Mouse (Mus musculus) cortical plate, adult 2 months (tissue): ENCODE measurements at regions not wholly inside any gene's neighbourhood (a gene's known extent, or its start where the extent isn't known, plus 50 kb on each side); places are given as distances from the start of the nearest gene placed in this dataset.

Experiments used
- H3K27ac ChIP-seq: fragments of 200-500 bp; 2 replicates; pipeline ENCODE4 v1.5.1; 2012; ENCODE audit warnings: low read length, control low read depth, inconsistent platforms; ENCODE audit not compliant: insufficient read depth
- H3K4me1 ChIP-seq: fragments of 200-500 bp; 2 replicates; pipeline ENCODE4 v1.6.1; 2011; ENCODE audit warnings: low read length; ENCODE audit not compliant: control insufficient read depth, insufficient read depth
- H3K4me3 ChIP-seq: fragments of 200-500 bp; 2 replicates; pipeline ENCODE4 v1.5.1; 2011; ENCODE audit warnings: mild to moderate bottlenecking, low read length, control low read depth; ENCODE audit not compliant: insufficient read depth
- CTCF ChIP-seq: fragments of 200-500 bp; IDR thresholded peaks from 2 replicates; pipeline ENCODE4 v1.5.1; 2011; ENCODE audit warnings: mild to moderate bottlenecking, control low read depth, low read length; ENCODE audit not compliant: insufficient read depth; ENCODE audit errors: extremely low read depth
- POLR2A ChIP-seq: fragments of 200-500 bp; IDR thresholded peaks from 2 replicates; pipeline ENCODE4 v1.6.1; 2011; ENCODE audit warnings: mild to moderate bottlenecking, low read length, control low read depth; ENCODE audit not compliant: insufficient read depth; ENCODE audit errors: extremely low read depth

- Histone ChIP-seq H3K4me3 (no peak overlapping the region), H3K27ac (no peak overlapping the region), H3K4me1 (no peaks in the 10 kb centered on the region)
- TF ChIP-seq CTCF: no peak
- no peak for TF ChIP-seq POLR2A
Observed at GRCm38 (mm10) chr6:103377277-103377676, 133.1 kb upstream of the Chl1 start.

DNA sequence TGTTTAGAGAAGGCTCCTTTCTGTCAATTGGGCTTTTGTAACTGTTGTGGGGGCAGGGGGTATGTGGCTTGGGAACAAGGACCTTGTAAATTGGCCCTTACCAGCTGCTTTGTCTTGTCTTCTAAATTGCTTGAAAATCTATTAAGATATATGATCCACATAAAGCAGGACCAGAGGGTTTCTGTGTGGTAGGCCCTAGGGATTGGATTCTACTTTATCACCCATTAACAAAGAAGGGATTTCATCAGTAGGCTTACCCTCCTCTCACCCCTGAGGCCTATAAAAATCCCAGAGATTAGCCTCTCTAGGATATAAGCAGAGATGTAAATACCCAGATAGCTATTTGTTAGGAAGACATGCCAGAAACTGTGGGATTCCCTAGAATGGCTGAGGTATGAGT, 132.3 kb upstream of the Chl1 start:
- TF ChIP-seq CTCF: no peak
- TF ChIP-seq POLR2A: no peak
- H3K27ac ChIP-seq: no peak overlapping the region

DNA sequence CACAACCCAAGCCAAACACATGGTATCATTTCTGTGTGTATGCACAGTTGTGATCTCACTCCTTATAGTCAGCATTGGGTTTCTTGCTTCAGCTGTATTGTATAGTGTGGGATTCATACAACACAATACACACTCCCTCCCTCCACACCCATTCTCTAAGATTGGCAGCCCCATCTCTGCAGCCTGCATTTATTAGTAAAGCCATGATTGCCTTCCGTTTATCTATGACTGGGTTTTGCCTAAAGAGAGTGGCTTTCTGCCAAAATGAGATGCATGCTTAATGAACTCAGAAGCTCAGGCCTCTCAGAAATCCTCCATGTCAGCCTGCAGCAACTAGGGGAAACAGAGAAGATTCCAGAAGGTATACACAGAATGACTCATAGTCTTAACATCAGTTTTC, 129.4 kb upstream of the Chl1 start:
- TF ChIP-seq POLR2A: no peak
- TF ChIP-seq CTCF: no peak
- Histone ChIP-seq H3K4me3 (no peak overlapping the region), H3K4me1 (no peaks in the 10 kb centered on the region), H3K27ac (no peak overlapping the region)

More for the DNA sequence above, 132.3 kb upstream of the Chl1 start:
- no peaks in the 10 kb centered on the region for H3K4me1 ChIP-seq
- no peak overlapping the region for H3K4me3 ChIP-seq

DNA sequence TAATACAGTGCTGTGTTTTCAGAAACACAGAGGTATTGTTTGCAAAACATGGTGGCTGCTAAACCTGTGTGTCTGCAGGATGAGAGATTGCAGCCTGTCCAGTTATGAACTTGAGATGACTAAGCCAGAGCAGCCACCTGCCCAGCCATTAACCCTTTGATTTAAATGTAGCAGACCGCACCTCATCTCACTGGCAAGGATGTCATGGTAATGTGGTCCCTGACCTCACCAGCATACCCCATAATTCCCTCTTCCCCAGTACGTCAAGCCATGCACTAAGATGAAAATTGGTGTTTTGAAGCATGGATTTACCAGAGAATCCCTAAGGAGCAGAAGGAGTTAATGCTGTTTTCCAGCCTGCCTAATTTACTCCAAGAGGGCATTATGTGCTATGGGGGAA, 128.5 kb upstream of the Chl1 start:
- no peaks in the 10 kb centered on the region; the same call in 1 of the 2 replicates for H3K4me1 ChIP-seq
- no peak overlapping the region for H3K4me3 ChIP-seq
- TF ChIP-seq POLR2A: no peak
- no peak for TF ChIP-seq CTCF
- no peak overlapping the region for H3K27ac ChIP-seq

DNA sequence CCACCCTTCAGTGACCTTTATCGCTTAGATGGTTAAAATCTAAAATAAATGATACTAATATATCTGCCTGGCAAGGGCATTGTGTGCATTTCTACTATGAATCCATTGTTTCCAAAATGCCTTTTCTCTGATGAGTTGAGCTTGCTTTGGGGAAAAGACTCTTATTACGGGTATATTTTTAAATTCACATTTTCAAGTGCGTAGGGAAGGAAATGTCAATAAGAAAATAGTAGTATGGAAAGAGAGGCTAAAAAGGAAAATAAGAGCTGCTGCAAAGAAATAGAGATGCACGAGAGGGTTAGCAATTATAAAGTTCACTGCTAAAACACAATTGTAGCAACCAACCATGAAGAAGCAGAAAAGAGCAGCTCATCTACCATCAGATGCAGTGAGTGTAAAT, 123.8 kb upstream of the Chl1 start:
- Histone ChIP-seq H3K4me1 (no peaks in the 10 kb centered on the region; the same call in 1 of the 2 replicates), H3K4me3 (no peak overlapping the region), H3K27ac (no peak overlapping the region)
- TF ChIP-seq POLR2A (no peak), CTCF (no peak)

GRCm38 (mm10) chr6:103405961-103406360, 104.4 kb upstream of the Chl1 start:
- no peak overlapping the region for H3K4me3 ChIP-seq
- no peak overlapping the region for H3K27ac ChIP-seq
- no peaks in the 10 kb centered on the region for H3K4me1 ChIP-seq
- no peak for TF ChIP-seq POLR2A
- TF ChIP-seq CTCF: no peak

GRCm38 (mm10) chr6:103414888-103415287, 95.5 kb upstream of the Chl1 start:
- TF ChIP-seq CTCF (no peak), POLR2A (no peak)

GRCm38 (mm10) chr6:103421013-103421933, 89.1 kb upstream of the Chl1 start:
- Histone ChIP-seq H3K27ac (no peak overlapping the region), H3K4me1 (no peaks in the 10 kb centered on the region), H3K4me3 (no peak overlapping the region)
- TF ChIP-seq POLR2A: no peak
- no peak for TF ChIP-seq CTCF

More at GRCm38 (mm10) chr6:103414888-103415287, 95.5 kb upstream of the Chl1 start:
- Histone ChIP-seq H3K4me3 (no peak overlapping the region), H3K27ac (no peak overlapping the region), H3K4me1 (no peaks in the 10 kb centered on the region)

DNA sequence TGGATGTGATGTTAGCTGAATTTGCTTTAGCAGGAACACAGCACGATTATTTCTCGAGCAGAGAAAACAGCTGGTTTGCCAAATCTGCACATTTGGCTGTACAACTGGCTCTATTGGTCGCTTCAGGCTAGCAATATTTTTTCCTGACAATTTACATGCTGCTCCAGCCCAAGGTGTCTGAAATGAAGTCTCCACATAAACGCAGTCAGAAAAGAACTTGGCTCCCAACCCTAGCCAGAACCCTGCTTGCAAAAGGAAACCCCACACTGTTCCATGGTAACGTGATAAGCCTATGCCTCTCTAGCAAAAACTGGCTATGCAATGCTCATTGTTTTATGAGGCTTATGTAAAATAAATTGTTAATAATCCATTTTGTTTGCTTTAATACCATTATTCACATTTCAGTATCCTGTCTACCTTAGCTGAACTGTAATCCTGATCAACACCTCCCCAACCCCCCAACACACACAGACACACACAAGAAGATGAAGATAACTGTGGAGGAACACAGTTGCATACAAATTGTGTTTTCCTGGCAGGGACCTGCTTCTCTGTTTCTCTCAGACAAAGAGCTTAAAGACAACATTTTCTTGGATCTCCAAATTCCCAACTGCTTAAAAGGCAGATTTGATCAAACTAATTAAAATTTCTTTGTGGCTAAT, 79.3 kb upstream of the Chl1 start:
- TF ChIP-seq CTCF (no peak), POLR2A (no peak)
- no peak overlapping the region for H3K27ac ChIP-seq
- no peaks in the 10 kb centered on the region for H3K4me1 ChIP-seq
- H3K4me3 ChIP-seq: no peak overlapping the region

GRCm38 (mm10) chr6:103431595-103431957, 78.8 kb upstream of the Chl1 start:
- TF ChIP-seq POLR2A (no peak), CTCF (no peak)
- no peak overlapping the region for H3K27ac ChIP-seq
- no peaks in the 10 kb centered on the region for H3K4me1 ChIP-seq
- no peak overlapping the region for H3K4me3 ChIP-seq
